ENCODE assay signal across 8 mouse cellular contexts in genomic region chr11:106487733-106488115, GRCm38 (mm10). TPM values are rescaled to one million over a fixed set of nuclear protein-coding genes. Genes with fewer than 3 reads are reported as not detected.
DNase-seq lines count a peak whose midpoint lies in the region; ATAC-seq and TF ChIP-seq lines count a peak whose summit lies in the region.

Ern1 (minus strand) TSS chr11:106487852.

- H3K27me3 ChIP-seq in E14TG2a.4 (ENCODE audit: insufficient read depth, low read length) = peaks cover 7% of the 10 kb centered on the region
- no peaks in the 10 kb centered on the region for H3K27me3 ChIP-seq in forebrain, embryonic 12.5 days
- no peaks in the 10 kb centered on the region for H3K27me3 ChIP-seq in heart, embryonic 16.5 days (ENCODE audit: control insufficient read depth, insufficient read depth, low read length)
- no peaks in the 10 kb centered on the region for H3K27me3 ChIP-seq in liver, embryonic 14.5 days (ENCODE audit: control insufficient read depth, insufficient read depth, low read length)
- H3K27me3 ChIP-seq in stomach, embryonic 15.5 days (replicated peaks) = no peaks in the 10 kb centered on the region

- 2% methylated on average over 23 of the region's 28 CpGs for WGBS in forebrain, embryonic 12.5 days
- 1% methylated on average over 28 of the region's 28 CpGs for WGBS in heart, embryonic 16.5 days
- under 1% methylated on average over 28 of the region's 28 CpGs for WGBS in liver, embryonic 14.5 days (ENCODE audit: insufficient replicate concordance)
- under 1% methylated on average over 28 of the region's 28 CpGs for WGBS in stomach, embryonic 15.5 days

- no peak for TF ChIP-seq EP300 in liver, embryonic 14.5 days (IDR thresholded peaks at IDR 0.05; ENCODE audit: low read depth)

- peak within 1 kb of the TSS; percentile 92 for H3K9ac ChIP-seq in forebrain, embryonic 12.5 days
- H3K9ac ChIP-seq in heart, embryonic 16.5 days (ENCODE audit: low read length) = peak within 1 kb of the TSS; percentile 95
- peak within 1 kb of the TSS; percentile 79 for H3K9ac ChIP-seq in liver, embryonic 14.5 days (replicated peaks)
- H3K9ac ChIP-seq in stomach, embryonic 15.5 days = peak within 1 kb of the TSS; percentile 91

- TF ChIP-seq CTCF in E14TG2a.4 (conservative IDR thresholded peaks at IDR 0.05; ENCODE audit: low read length) = no peak
- no peak for TF ChIP-seq CTCF in liver, embryonic 14.5 days (IDR thresholded peaks at IDR 0.05; ENCODE audit: low read depth)

- peak; percentile 96 for ATAC-seq in forebrain, embryonic 12.5 days (ENCODE audit: low FRiP score)
- peak; percentile 98 for ATAC-seq in heart, embryonic 16.5 days (replicated peaks; ENCODE audit: extremely low read depth, insufficient read depth, low FRiP score)
- ATAC-seq in liver, embryonic 14.5 days (ENCODE audit: insufficient read depth) = peak; percentile 96
- ATAC-seq in stomach, embryonic 15.5 days (ENCODE audit: insufficient read depth, low FRiP score, low read depth) = peak; percentile 97

- no peaks in the 10 kb centered on the region for H3K36me3 ChIP-seq in E14TG2a.4 (ENCODE audit: insufficient read depth, low read length)
- H3K36me3 ChIP-seq in forebrain, embryonic 12.5 days (replicated peaks) = no peaks in the 10 kb centered on the region
- H3K36me3 ChIP-seq in heart, embryonic 16.5 days (ENCODE audit: control insufficient read depth, insufficient read depth) = no peaks in the 10 kb centered on the region
- H3K36me3 ChIP-seq in liver, embryonic 14.5 days (replicated peaks; ENCODE audit: control insufficient read depth, insufficient read depth, low read depth) = no peaks in the 10 kb centered on the region
- no peaks in the 10 kb centered on the region for H3K36me3 ChIP-seq in stomach, embryonic 15.5 days

- peaks cover 21% of the 10 kb centered on the region for H3K4me1 ChIP-seq in E14TG2a.4 (replicated peaks; ENCODE audit: low read depth, low read length)
- peaks cover 13% of the 10 kb centered on the region for H3K4me1 ChIP-seq in forebrain, embryonic 12.5 days
- H3K4me1 ChIP-seq in heart, embryonic 16.5 days (ENCODE audit: control insufficient read depth, insufficient read depth, low read length) = peaks cover 11% of the 10 kb centered on the region
- peaks cover 18 to 23% of the 10 kb centered on the region in 2 experiments for H3K4me1 ChIP-seq in liver, embryonic 14.5 days (replicated peaks; ENCODE audit: control insufficient read depth in 2 of 2, insufficient read depth in 2 of 2, low read length in 1 of 2)
- H3K4me1 ChIP-seq in stomach, embryonic 15.5 days = peaks cover 13% of the 10 kb centered on the region; the same call in 1 of the 2 replicates

- peak within 1 kb of the TSS; percentile 73 for H3K27ac ChIP-seq in forebrain, embryonic 12.5 days
- peak within 1 kb of the TSS; percentile 91 for H3K27ac ChIP-seq in heart, embryonic 16.5 days (ENCODE audit: low read length)
- H3K27ac ChIP-seq in liver, embryonic 14.5 days = peak within 1 kb of the TSS; percentile 59
- peak within 1 kb of the TSS; percentile 92 for H3K27ac ChIP-seq in stomach, embryonic 15.5 days

- H3K4me3 ChIP-seq in E14TG2a.4 (replicated peaks; ENCODE audit: low read length) = peak within 1 kb of the TSS; percentile 96
- H3K4me3 ChIP-seq in forebrain, embryonic 12.5 days (replicated peaks) = peak within 1 kb of the TSS; percentile 96
- peak within 1 kb of the TSS; percentile 98 for H3K4me3 ChIP-seq in heart, embryonic 16.5 days (ENCODE audit: low read length)
- H3K4me3 ChIP-seq in liver, embryonic 14.5 days (ENCODE audit: insufficient read depth in 1 of 2, low read depth in 2 of 2, low read length in 2 of 2) = peak within 1 kb of the TSS; percentile 77 to 84
- peak within 1 kb of the TSS; percentile 95 for H3K4me3 ChIP-seq in stomach, embryonic 15.5 days (replicated peaks)

- DNase-seq in c-Kit-positive CD71-positive TER-119-positive erythroid progenitor cells, embryonic 14.5 days (ENCODE audit: low spot score) = peak; percentile 94
- peak; percentile 95 to 98 for DNase-seq in kidney, postnatal 36 days
- peak; percentile 84 to 88 (median 86) for DNase-seq in liver, embryonic 14.5 days (ENCODE audit: low read depth in 3 of 3, low spot score in 3 of 3)
- peak; percentile 99 for DNase-seq in neural tube, embryonic 10.5 days (ENCODE audit: extremely low spot score, low spot score)

- H3K4me2 ChIP-seq in forebrain, embryonic 12.5 days = peak within 1 kb of the TSS; percentile 89
- peak within 1 kb of the TSS; percentile 91 for H3K4me2 ChIP-seq in heart, embryonic 16.5 days (ENCODE audit: low read depth, low read length)
- H3K4me2 ChIP-seq in liver, embryonic 14.5 days (ENCODE audit: low read depth) = peak within 1 kb of the TSS; percentile 71
- H3K4me2 ChIP-seq in stomach, embryonic 15.5 days = peak within 1 kb of the TSS; percentile 86

- H3K9me3 ChIP-seq in E14TG2a.4 (ENCODE audit: low read length) = no peaks in the 10 kb centered on the region
- no peaks in the 10 kb centered on the region for H3K9me3 ChIP-seq in forebrain, embryonic 12.5 days
- no peaks in the 10 kb centered on the region for H3K9me3 ChIP-seq in heart, embryonic 16.5 days (replicated peaks; ENCODE audit: control insufficient read depth, low read length)
- H3K9me3 ChIP-seq in liver, embryonic 14.5 days (ENCODE audit: control insufficient read depth, low read length) = no peaks in the 10 kb centered on the region
- H3K9me3 ChIP-seq in stomach, embryonic 15.5 days = no peaks in the 10 kb centered on the region

RNA-seq across cellular contexts. Expression of gene Ern1, which starts in this region (rescaled TPM):
- polyA plus RNA-seq in forebrain, embryonic 12.5 days (2016; fragmentation: Nextera tagmentation; extraction: Ambion mirVana) = 6.6 and 8.6 TPM in 2 replicates
- polyA plus RNA-seq in heart, embryonic 16.5 days (2015; fragmentation: Nextera tagmentation; extraction: Ambion mirVana) = 4.7 and 5.3 TPM in 2 replicates
- polyA plus RNA-seq in liver, embryonic 14.5 days (2012; rRNA removed) = 4.3 and 4.6 TPM in 2 replicates
- polyA plus RNA-seq in liver, embryonic 14.5 days (2014; fragmentation: Nextera tagmentation; extraction: Ambion mirVana) = 2.9 and 3.3 TPM in 2 replicates
- polyA plus RNA-seq in stomach, embryonic 15.5 days (2015; fragmentation: Nextera tagmentation; extraction: Ambion mirVana) = 7.5 and 9.4 TPM in 2 replicates

Comparison
In these comparisons a context has a peak if more than half of its experiments do, and no peak if none do; other contexts are left out.
1. Peak in every context shown above with its lines: DNase-seq, ATAC-seq, H3K4me3 ChIP-seq and H3K27ac ChIP-seq.